Mouse (Mus musculus): Measurements from ENCODE around the gene Camta1.

Gene Camta1

GRCm38 (mm10) chr4:151753231-151753630 lies 108.4 kb downstream of the Camta1 start:
- Histone ChIP-seq H3K9me3 (ENCODE audit: low read length) (no peaks in the 10 kb centered on the region), H3K4me3 (replicated peaks; ENCODE audit: low read length) (no peak overlapping the region), H3K36me3 (ENCODE audit: insufficient read depth, low read length) (no peaks in the 10 kb centered on the region), H3K27me3 (ENCODE audit: insufficient read depth, low read length) (no peaks in the 10 kb centered on the region), H3K4me1 (replicated peaks; ENCODE audit: low read depth, low read length) (peaks cover 43% of the 10 kb centered on the region)
- no peak for TF ChIP-seq POU5F1 (IDR thresholded peaks at IDR 0.05; ENCODE audit: borderline replicate concordance, low read length)
- no peak for TF ChIP-seq NANOG (IDR thresholded peaks at IDR 0.05; ENCODE audit: borderline replicate concordance, low read length)
- no peak for TF ChIP-seq CTCF (conservative IDR thresholded peaks at IDR 0.05; ENCODE audit: low read length)

- Histone ChIP-seq H3K27me3 (ENCODE audit: insufficient read depth, low read length) (no peaks in the 10 kb centered on the region), H3K9me3 (ENCODE audit: low read length) (no peaks in the 10 kb centered on the region), H3K4me1 (replicated peaks; ENCODE audit: low read depth, low read length) (peaks cover 39% of the 10 kb centered on the region), H3K36me3 (ENCODE audit: insufficient read depth, low read length) (no peaks in the 10 kb centered on the region), H3K4me3 (replicated peaks; ENCODE audit: low read length) (no peak overlapping the region)
- TF ChIP-seq POU5F1 (IDR thresholded peaks at IDR 0.05; ENCODE audit: borderline replicate concordance, low read length) (no peak), NANOG (IDR thresholded peaks at IDR 0.05; ENCODE audit: borderline replicate concordance, low read length) (no peak), CTCF (conservative IDR thresholded peaks at IDR 0.05; ENCODE audit: low read length) (no peak)
Observed at GRCm38 (mm10) chr4:151752551-151752950, 109.1 kb downstream of the Camta1 start.

- no peaks in the 10 kb centered on the region for H3K9me3 ChIP-seq (ENCODE audit: low read length)
- TF ChIP-seq CTCF (conservative IDR thresholded peaks at IDR 0.05; ENCODE audit: low read length) (no peak), NANOG (IDR thresholded peaks at IDR 0.05; ENCODE audit: borderline replicate concordance, low read length) (no peak), POU5F1 (IDR thresholded peaks at IDR 0.05; ENCODE audit: borderline replicate concordance, low read length) (no peak)
- no peak overlapping the region for H3K4me3 ChIP-seq (replicated peaks; ENCODE audit: low read length)
- H3K27me3 ChIP-seq (ENCODE audit: insufficient read depth, low read length) = no peaks in the 10 kb centered on the region
- H3K4me1 ChIP-seq (replicated peaks; ENCODE audit: low read depth, low read length) = peaks cover 29% of the 10 kb centered on the region
- no peaks in the 10 kb centered on the region for H3K36me3 ChIP-seq (ENCODE audit: insufficient read depth, low read length)
Observed at GRCm38 (mm10) chr4:151751270-151751945, 110.3 kb downstream of the Camta1 start.

GRCm38 (mm10) chr4:151747723-151748122 lies 114.0 kb downstream of the Camta1 start:
- Histone ChIP-seq H3K27me3 (ENCODE audit: insufficient read depth, low read length) (no peaks in the 10 kb centered on the region), H3K9me3 (ENCODE audit: low read length) (no peaks in the 10 kb centered on the region), H3K4me3 (replicated peaks; ENCODE audit: low read length) (no peak overlapping the region), H3K36me3 (ENCODE audit: insufficient read depth, low read length) (no peaks in the 10 kb centered on the region), H3K4me1 (replicated peaks; ENCODE audit: low read depth, low read length) (peaks cover 17% of the 10 kb centered on the region)
- TF ChIP-seq NANOG (IDR thresholded peaks at IDR 0.05; ENCODE audit: borderline replicate concordance, low read length) (no peak), CTCF (conservative IDR thresholded peaks at IDR 0.05; ENCODE audit: low read length) (no peak), POU5F1 (IDR thresholded peaks at IDR 0.05; ENCODE audit: borderline replicate concordance, low read length) (no peak)

GRCm38 (mm10) chr4:151746002-151746606 lies 115.6 kb downstream of the Camta1 start:
- no peak for TF ChIP-seq POU5F1 (IDR thresholded peaks at IDR 0.05; ENCODE audit: borderline replicate concordance, low read length)
- no peak for TF ChIP-seq CTCF (conservative IDR thresholded peaks at IDR 0.05; ENCODE audit: low read length)
- TF ChIP-seq NANOG (IDR thresholded peaks at IDR 0.05; ENCODE audit: borderline replicate concordance, low read length) = no peak
- Histone ChIP-seq H3K36me3 (ENCODE audit: insufficient read depth, low read length) (no peaks in the 10 kb centered on the region), H3K9me3 (ENCODE audit: low read length) (no peaks in the 10 kb centered on the region), H3K4me3 (replicated peaks; ENCODE audit: low read length) (no peak overlapping the region), H3K27me3 (ENCODE audit: insufficient read depth, low read length) (no peaks in the 10 kb centered on the region), H3K4me1 (replicated peaks; ENCODE audit: low read depth, low read length) (peaks cover 22% of the 10 kb centered on the region)

GRCm38 (mm10) chr4:151741249-151742137 lies 120.2 kb downstream of the Camta1 start:
- Histone ChIP-seq H3K27me3 (ENCODE audit: insufficient read depth, low read length) (no peaks in the 10 kb centered on the region), H3K36me3 (ENCODE audit: insufficient read depth, low read length) (no peaks in the 10 kb centered on the region), H3K9me3 (ENCODE audit: low read length) (no peaks in the 10 kb centered on the region), H3K4me1 (replicated peaks; ENCODE audit: low read depth, low read length) (peaks cover 30% of the 10 kb centered on the region), H3K4me3 (replicated peaks; ENCODE audit: low read length) (no peak overlapping the region)
- TF ChIP-seq NANOG (IDR thresholded peaks at IDR 0.05; ENCODE audit: borderline replicate concordance, low read length) = no peak
- TF ChIP-seq CTCF (conservative IDR thresholded peaks at IDR 0.05; ENCODE audit: low read length) = no peak
- no peak for TF ChIP-seq POU5F1 (IDR thresholded peaks at IDR 0.05; ENCODE audit: borderline replicate concordance, low read length)

- H3K9me3 ChIP-seq (ENCODE audit: low read length) = no peaks in the 10 kb centered on the region
- no peaks in the 10 kb centered on the region for H3K27me3 ChIP-seq (ENCODE audit: insufficient read depth, low read length)
- no peak overlapping the region for H3K4me3 ChIP-seq (replicated peaks; ENCODE audit: low read length)
- TF ChIP-seq NANOG (IDR thresholded peaks at IDR 0.05; ENCODE audit: borderline replicate concordance, low read length) (no peak), CTCF (conservative IDR thresholded peaks at IDR 0.05; ENCODE audit: low read length) (no peak), POU5F1 (IDR thresholded peaks at IDR 0.05; ENCODE audit: borderline replicate concordance, low read length) (no peak)
- H3K36me3 ChIP-seq (ENCODE audit: insufficient read depth, low read length) = no peaks in the 10 kb centered on the region
- H3K4me1 ChIP-seq (replicated peaks; ENCODE audit: low read depth, low read length) = peaks cover 31% of the 10 kb centered on the region
Observed at GRCm38 (mm10) chr4:151739348-151739956, 122.2 kb downstream of the Camta1 start.

GRCm38 (mm10) chr4:151738875-151739274 lies 122.8 kb downstream of the Camta1 start:
- no peaks in the 10 kb centered on the region for H3K27me3 ChIP-seq (ENCODE audit: insufficient read depth, low read length)
- no peak overlapping the region for H3K4me3 ChIP-seq (replicated peaks; ENCODE audit: low read length)
- no peaks in the 10 kb centered on the region for H3K36me3 ChIP-seq (ENCODE audit: insufficient read depth, low read length)
- peaks cover 28% of the 10 kb centered on the region for H3K4me1 ChIP-seq (replicated peaks; ENCODE audit: low read depth, low read length)
- H3K9me3 ChIP-seq (ENCODE audit: low read length) = no peaks in the 10 kb centered on the region
- TF ChIP-seq NANOG (IDR thresholded peaks at IDR 0.05; ENCODE audit: borderline replicate concordance, low read length) (no peak), POU5F1 (IDR thresholded peaks at IDR 0.05; ENCODE audit: borderline replicate concordance, low read length) (no peak), CTCF (conservative IDR thresholded peaks at IDR 0.05; ENCODE audit: low read length) (no peak)
